Mouse (Mus musculus) heart, postnatal 10 days (tissue): ENCODE results near the gene Trp53i11. TPM values are rescaled to one million over a fixed set of nuclear protein-coding genes. Genes with fewer than 3 reads are reported as not detected.

Experiments
- DNase-seq, 2 experiments: peaks; one replicate each; pipeline ENCODE4 v3.0.0; 2021
- intact Hi-C: fragments of 180-260 bp; cut with DNase I; formaldehyde crosslinking; loops from one replicate; pipeline ENCODE4 v1.15.1; 2025
- total RNA-seq, 2 experiments: library from RNA; stranded (reverse); gene quantifications; 2 replicates each; pipeline ENCODE4 v1.2.3; 2021

Trp53i11 gene
- total RNA-seq, 2 experiments from 2014 or later: 77.4 to 80.7 TPM

GRCm38 (mm10) chr2:93192182-93192560, 4.8 kb downstream of the Trp53i11 start:
- intact Hi-C loops: no loop called here
- DNase-seq: no peak

GRCm38 (mm10) chr2:93192671-93193080, 5.3 kb downstream of the Trp53i11 start:
- DNase-seq: no peak

GRCm38 (mm10) chr2:93193806-93194205, 6.5 kb downstream of the Trp53i11 start:
- DNase-seq: no peak
- intact Hi-C loops: no loop called here

More at GRCm38 (mm10) chr2:93192671-93193080, 5.3 kb downstream of the Trp53i11 start:
- intact Hi-C loops: no loop called here

- intact Hi-C loops: loop anchor here (1.0 to 5.0 kb wide), 2 partner anchors 130 to 297 kb away; no protein-coding TSS in a partner anchor
- peak; percentile 94 to 98 for DNase-seq
Measured at GRCm38 (mm10) chr2:93198846-93199245, 11.5 kb downstream of the Trp53i11 start.

GRCm38 (mm10) chr2:93199531-93199974, 12.2 kb downstream of the Trp53i11 start:
- peak; percentile 83 to 88 for DNase-seq

GRCm38 (mm10) chr2:93200681-93201340, 13.5 kb downstream of the Trp53i11 start:
- no peak for DNase-seq
- intact Hi-C loops: loop anchor here (5.0 kb wide), 1 partner anchor 271 kb away; no protein-coding TSS in a partner anchor

More at GRCm38 (mm10) chr2:93199531-93199974, 12.2 kb downstream of the Trp53i11 start:
- intact Hi-C loops: loop anchor here (1.0 to 5.0 kb wide), 2 partner anchors 130 to 297 kb away; no protein-coding TSS in a partner anchor

- DNase-seq: no peak
- intact Hi-C loops: loop anchor here (5.0 kb wide), 1 partner anchor 270 kb away; no protein-coding TSS in a partner anchor
Measured at GRCm38 (mm10) chr2:93201997-93202396, 14.6 kb downstream of the Trp53i11 start.

GRCm38 (mm10) chr2:93202782-93203181, 15.4 kb downstream of the Trp53i11 start:
- intact Hi-C loops: loop anchor here (1.0 to 5.0 kb wide), 2 partner anchors 216 to 270 kb away; no protein-coding TSS in a partner anchor
- no peak for DNase-seq

GRCm38 (mm10) chr2:93203682-93204081, 16.3 kb downstream of the Trp53i11 start:
- intact Hi-C loops: loop anchor here (1.0 to 5.0 kb wide), 2 partner anchors 215 to 269 kb away; no protein-coding TSS in a partner anchor
- DNase-seq: peak; percentile 72 to 83

- intact Hi-C loops: loop anchor here (5.0 kb wide), 1 partner anchor 268 kb away; no protein-coding TSS in a partner anchor
- no peak for DNase-seq
Measured at GRCm38 (mm10) chr2:93204571-93204970, 17.2 kb downstream of the Trp53i11 start.

- intact Hi-C loops: no loop called here
- DNase-seq: no peak
Measured at GRCm38 (mm10) chr2:93206126-93206525, 18.8 kb downstream of the Trp53i11 start.

GRCm38 (mm10) chr2:93212386-93212785, 25.0 kb downstream of the Trp53i11 start:
- intact Hi-C loops: no loop called here
- DNase-seq: no peak

- intact Hi-C loops: no loop called here
- DNase-seq: no peak
Measured at GRCm38 (mm10) chr2:93212865-93213264, 25.5 kb downstream of the Trp53i11 start.

- DNase-seq: peak in 1 of 2 experiments; percentile 57
- intact Hi-C loops: no loop called here
Measured at GRCm38 (mm10) chr2:93214192-93214591, 26.8 kb downstream of the Trp53i11 start.

- DNase-seq: no peak
- intact Hi-C loops: loop anchor here (1.0 to 5.0 kb wide), 3 partner anchors 117 to 257 kb away; no protein-coding TSS in a partner anchor
Measured at GRCm38 (mm10) chr2:93215790-93216189, 28.4 kb downstream of the Trp53i11 start.

GRCm38 (mm10) chr2:93217015-93217414, 29.7 kb downstream of the Trp53i11 start:
- DNase-seq: peak; percentile 92 to 95
- intact Hi-C loops: loop anchor here (2.0 to 5.0 kb wide), 2 partner anchors 116 to 255 kb away; no protein-coding TSS in a partner anchor

- no peak for DNase-seq
- intact Hi-C loops: loop anchor here (5.0 kb wide), 1 partner anchor 254 kb away; no protein-coding TSS in a partner anchor
Measured at GRCm38 (mm10) chr2:93218353-93218990, 31.1 kb downstream of the Trp53i11 start.

- no peak for DNase-seq
- intact Hi-C loops: loop anchor here (5.0 kb wide), 1 partner anchor 253 kb away; no protein-coding TSS in a partner anchor
Measured at GRCm38 (mm10) chr2:93219576-93219975, 32.2 kb downstream of the Trp53i11 start.

- no peak for DNase-seq
- intact Hi-C loops: loop anchor here (1.0 kb wide), 1 partner anchor 193 kb away; no protein-coding TSS in a partner anchor
Measured at GRCm38 (mm10) chr2:93220447-93220846, 33.1 kb downstream of the Trp53i11 start.

- intact Hi-C loops: no loop called here
- peak; percentile 66 to 68 for DNase-seq
Measured at GRCm38 (mm10) chr2:93223463-93223862, 36.1 kb downstream of the Trp53i11 start.
